ENCODE assay signal across 9 mouse cellular contexts in the genomic region with DNA sequence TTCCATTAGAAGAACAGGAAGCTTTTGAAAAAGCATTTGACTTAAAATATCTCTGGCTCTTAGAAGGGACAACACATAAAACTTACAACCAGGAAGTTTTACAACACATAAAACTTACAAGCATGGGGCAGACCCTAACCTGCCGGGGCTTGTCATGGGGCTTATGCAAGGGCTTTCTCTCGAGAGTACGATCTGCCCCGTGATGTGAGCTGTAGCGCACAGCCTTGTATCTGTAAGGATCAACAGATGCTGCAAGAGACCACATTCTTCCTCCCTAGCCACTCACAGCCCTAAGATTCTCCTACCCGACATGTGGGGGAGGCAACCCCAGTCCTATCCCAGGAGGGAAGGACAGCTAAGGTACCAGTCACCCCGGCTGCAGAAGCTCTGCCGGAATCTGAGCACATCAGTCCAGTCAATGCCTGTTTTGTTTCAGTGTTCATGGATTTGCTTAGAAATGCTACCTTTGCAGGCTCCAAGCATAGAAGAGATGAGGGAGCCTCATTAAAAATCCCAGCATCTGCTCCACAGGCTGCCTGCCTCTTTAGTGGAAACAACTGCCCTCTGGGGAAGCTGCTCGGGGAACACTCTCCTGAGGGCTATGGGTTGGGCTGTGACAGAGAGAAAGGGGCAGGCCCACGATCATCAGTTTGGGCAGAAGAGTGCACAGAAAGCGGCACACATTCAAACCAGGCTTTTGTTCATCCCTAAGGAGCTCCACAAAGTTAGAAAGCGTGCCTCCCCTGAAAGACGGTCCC.
DNase-seq lines count a peak whose midpoint lies in the region; ATAC-seq lines count a peak whose summit lies in the region.
"Had no signal": no experiment of that assay in that cellular context is flagged by ENCODE, and none has a peak within 500 bp of the region (broad histone marks: within the 10 kb centered on the region; RNA-seq: fewer than 3 reads in every experiment).

No protein-coding gene starts in this region.

- no peaks in the 10 kb centered on the region for H3K9me3 ChIP-seq in embryonic facial prominence, embryonic 10.5 days
- no peaks in the 10 kb centered on the region for H3K9me3 ChIP-seq in hindbrain, embryonic 14.5 days (ENCODE audit: control insufficient read depth, low read length)
- H3K9me3 ChIP-seq in midbrain, embryonic 14.5 days (ENCODE audit: control insufficient read depth, low read length), result no peaks in the 10 kb centered on the region

- no peak for ATAC-seq in hindbrain, embryonic 14.5 days (ENCODE audit: low FRiP score)
- no peak for ATAC-seq in midbrain, embryonic 14.5 days (ENCODE audit: low FRiP score, low TSS enrichment)

- peak overlapping the region; percentile 61 for H3K4me2 ChIP-seq in hindbrain, embryonic 14.5 days (replicated peaks)
- H3K4me2 ChIP-seq in midbrain, embryonic 14.5 days (ENCODE audit: low read length), result peak overlapping the region; percentile 81

- WGBS in embryonic facial prominence, embryonic 10.5 days, result 17% methylated on average over 13 of the region's 13 CpGs
- 29% methylated on average over 13 of the region's 13 CpGs for WGBS in hindbrain, embryonic 14.5 days
- WGBS in midbrain, embryonic 14.5 days, result 26% methylated on average over 13 of the region's 13 CpGs

- peaks cover 46% of the 10 kb centered on the region for H3K4me1 ChIP-seq in embryonic facial prominence, embryonic 10.5 days
- peaks cover 11% of the 10 kb centered on the region; the same call in 1 of the 2 replicates for H3K4me1 ChIP-seq in hindbrain, embryonic 14.5 days (replicated peaks; ENCODE audit: control insufficient read depth, insufficient read depth, low read length)
- peaks cover 17% of the 10 kb centered on the region for H3K4me1 ChIP-seq in midbrain, embryonic 14.5 days (ENCODE audit: control insufficient read depth, insufficient read depth, low read length)

- DNase-seq in kidney, postnatal 10 days, result peak; percentile 47
- no peak for DNase-seq in kidney, adult 9 months
- DNase-seq in embryonic facial prominence, embryonic 10.5 days (ENCODE audit: low spot score), result peak; percentile 35
- no peak for DNase-seq in hindbrain, embryonic 14.5 days (ENCODE audit: low spot score)
- DNase-seq in midbrain, embryonic 14.5 days, result peak; percentile 47
- no peak for DNase-seq in left cerebral cortex, postnatal 14 days (ENCODE audit: low spot score in 2 of 2)
- DNase-seq in B cell, adult 2 months, result no peak
- DNase-seq in cerebellum, adult 8-10 months, result no peak

- H3K36me3 ChIP-seq in embryonic facial prominence, embryonic 10.5 days (replicated peaks), result peaks cover 31% of the 10 kb centered on the region
- H3K36me3 ChIP-seq in hindbrain, embryonic 14.5 days (replicated peaks; ENCODE audit: control insufficient read depth, insufficient read depth), result no peaks in the 10 kb centered on the region
- no peaks in the 10 kb centered on the region for H3K36me3 ChIP-seq in midbrain, embryonic 14.5 days (ENCODE audit: control insufficient read depth, insufficient read depth, low read length)

- H3K27me3 ChIP-seq in embryonic facial prominence, embryonic 10.5 days (replicated peaks; ENCODE audit: low read depth, poor library complexity, severe bottlenecking), result no peaks in the 10 kb centered on the region
- H3K27me3 ChIP-seq in hindbrain, embryonic 14.5 days (ENCODE audit: control insufficient read depth, insufficient read depth, low read length), result no peaks in the 10 kb centered on the region; the same call in 1 of the 2 replicates
- H3K27me3 ChIP-seq in midbrain, embryonic 14.5 days (ENCODE audit: control insufficient read depth, insufficient read depth, low read length), result no peaks in the 10 kb centered on the region

- H3K4me3 ChIP-seq in embryonic facial prominence, embryonic 10.5 days, result peak overlapping the region; percentile 64
- H3K4me3 ChIP-seq in hindbrain, embryonic 14.5 days (replicated peaks; ENCODE audit: low read length), result peak overlapping the region; percentile 27
- H3K4me3 ChIP-seq in midbrain, embryonic 14.5 days (replicated peaks; ENCODE audit: low read depth, low read length), result peak overlapping the region; percentile 36

- H3K27ac ChIP-seq in embryonic facial prominence, embryonic 10.5 days (replicated peaks), result peak overlapping the region; percentile 92
- peak overlapping the region; percentile 3; the same call in 1 of the 2 replicates for H3K27ac ChIP-seq in hindbrain, embryonic 14.5 days
- no peak overlapping the region for H3K27ac ChIP-seq in midbrain, embryonic 14.5 days (replicated peaks; ENCODE audit: low read depth, low read length)
- H3K27ac ChIP-seq: macrophage had no signal

- peak overlapping the region; percentile 55 for H3K9ac ChIP-seq in hindbrain, embryonic 14.5 days
- H3K9ac ChIP-seq in midbrain, embryonic 14.5 days (replicated peaks; ENCODE audit: low read length), result peak overlapping the region; percentile 32

- intact Hi-C loops in left cerebral cortex, postnatal 14 days (cut with DNase I), result no loop called here

Comparison
In these comparisons a context has a peak if more than half of its experiments do, and no peak if none do; other contexts are left out.
1. DNase-seq: peak in kidney, postnatal 10 days (single experiment), embryonic facial prominence, embryonic 10.5 days (single experiment) and midbrain, embryonic 14.5 days (single experiment); none in kidney, adult 9 months (single experiment), hindbrain, embryonic 14.5 days (single experiment), left cerebral cortex, postnatal 14 days (0 of 2), B cell, adult 2 months (0 of 2) and cerebellum, adult 8-10 months (single experiment).
2. Peak in every context shown above with its lines, with median percentiles within 50 percentile points of each other: H3K4me3 ChIP-seq.